Mouse (Mus musculus) intestine, embryonic 15.5 days (tissue): ENCODE measurements at regions not wholly inside any gene's neighbourhood (a gene's known extent, or its start where the extent isn't known, plus 50 kb on each side); places are given as distances from the start of the nearest gene placed in this dataset.

Source experiments
- ATAC-seq: fragments of 200-750 bp; cut with Nextera tagmentation; 2 replicates; pipeline ENCODE4 v1.8.0; 2017; ENCODE audit warnings: moderate TSS enrichment, moderate library complexity
- H3K27ac ChIP-seq: fragments of 300-500 bp; sonication (generic); 2 replicates; pipeline ENCODE4 v1.5.1; 2015; ENCODE audit warnings: mild to moderate bottlenecking, inconsistent platforms
- H3K27me3 ChIP-seq: fragments of 300-500 bp; sonication (generic); replicated peaks from 2 replicates; pipeline ENCODE4 v1.6.1; 2015; ENCODE audit warnings: inconsistent platforms
- H3K36me3 ChIP-seq: fragments of 300-500 bp; sonication (generic); 2 replicates; pipeline ENCODE4 v1.6.1; 2015; ENCODE audit warnings: inconsistent platforms
- H3K4me1 ChIP-seq: fragments of 300-500 bp; sonication (generic); replicated peaks from 2 replicates; pipeline ENCODE4 v1.6.1; 2015; ENCODE audit warnings: inconsistent platforms
- H3K4me2 ChIP-seq: fragments of 300-500 bp; sonication (generic); replicated peaks from 2 replicates; pipeline ENCODE4 v1.6.1; 2015; ENCODE audit warnings: mild to moderate bottlenecking, inconsistent platforms
- H3K4me3 ChIP-seq: fragments of 300-500 bp; sonication (generic); replicated peaks from 2 replicates; pipeline ENCODE4 v1.5.1; 2015; ENCODE audit warnings: inconsistent platforms
- H3K9ac ChIP-seq: fragments of 300-500 bp; sonication (generic); 2 replicates; pipeline ENCODE4 v1.6.1; 2015; ENCODE audit warnings: inconsistent platforms
- H3K9me3 ChIP-seq: fragments of 300-500 bp; sonication (generic); 2 replicates; pipeline ENCODE4 v1.6.1; 2016; ENCODE audit warnings: inconsistent platforms
- WGBS: fragments of 180-500 bp; shearing (Covaris S2); methylation state at CpG from one replicate; pipeline ENCODE4 v1.1.7; 2015; 5-methylcytosine and 5-hydroxymethylcytosine counted together

DNA sequence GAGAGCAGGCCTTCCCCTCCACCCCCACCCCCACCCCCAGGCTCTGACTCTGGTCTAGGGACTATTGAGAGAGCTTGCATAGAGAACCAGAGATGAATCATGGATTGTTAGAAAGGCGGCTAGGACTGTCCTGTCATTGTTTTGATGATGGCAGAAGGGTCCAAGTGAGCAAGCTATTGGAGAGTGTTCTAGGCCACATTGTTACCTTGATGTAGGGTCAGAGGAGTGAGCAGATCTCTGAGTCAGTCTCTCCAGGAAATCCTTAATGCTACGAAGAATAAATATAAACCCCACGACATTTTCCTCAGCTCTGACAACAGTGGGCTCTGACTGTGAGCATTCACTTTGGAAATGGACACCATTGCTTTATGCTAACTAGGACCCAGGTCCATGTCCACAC, 144.9 kb downstream of the Hibadh start:
- no peak for ATAC-seq
- H3K4me3 ChIP-seq: no peak overlapping the region
- 58% methylated on average over 3 of the region's 3 CpGs for WGBS
- no peaks in the 10 kb centered on the region for H3K9me3 ChIP-seq
- 0 out of 2 replicates have a peak, but pooled peaks cover 2% of the 10 kb centered on the region for H3K27me3 ChIP-seq
- H3K9ac ChIP-seq: no peak overlapping the region
- no peaks in the 10 kb centered on the region for H3K4me1 ChIP-seq
- no peaks in the 10 kb centered on the region for H3K36me3 ChIP-seq
- no peak overlapping the region for H3K4me2 ChIP-seq
- H3K27ac ChIP-seq: no peak overlapping the region

DNA sequence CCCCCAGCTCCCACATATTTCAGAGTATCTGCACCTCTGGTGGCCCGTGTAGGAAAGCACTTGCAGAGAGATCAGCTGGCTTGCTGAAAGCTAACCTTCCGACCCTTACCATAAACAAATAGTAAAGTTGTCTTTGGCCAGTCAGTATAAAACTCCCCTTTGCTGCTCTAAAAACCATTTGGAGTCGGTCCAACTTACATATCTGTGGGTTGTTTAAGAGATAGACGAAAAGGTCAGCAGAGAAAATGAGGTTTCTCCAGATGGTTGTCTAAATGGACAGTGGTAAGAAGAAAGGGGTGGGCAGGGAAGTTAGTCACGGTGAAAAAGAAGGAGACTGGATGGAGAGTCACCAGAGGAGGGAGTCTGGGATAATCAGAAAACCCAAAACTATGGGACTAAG, 144.3 kb downstream of the Hibadh start:
- H3K9me3 ChIP-seq: no peaks in the 10 kb centered on the region
- ATAC-seq: no peak
- no peaks in the 10 kb centered on the region for H3K36me3 ChIP-seq
- H3K27ac ChIP-seq: no peak overlapping the region
- H3K4me2 ChIP-seq: no peak overlapping the region
- no peak overlapping the region for H3K4me3 ChIP-seq
- H3K9ac ChIP-seq: no peak overlapping the region
- no peaks in the 10 kb centered on the region for H3K27me3 ChIP-seq
- H3K4me1 ChIP-seq: no peaks in the 10 kb centered on the region
- 25% methylated on average over 5 of the region's 5 CpGs for WGBS
